Mouse (Mus musculus): ENCODE measurements around the gene Ogdh. TPM values are rescaled to one million over a fixed set of nuclear protein-coding genes. Genes with fewer than 3 reads are reported as not detected.

Ogdh gene
- polyA plus RNA-seq, 1 experiment, result 153 TPM

GRCm38 (mm10) chr11:6275094-6275484, 16.3 kb upstream of the Ogdh start:
- no peaks in the 10 kb centered on the region for H3K27me3 ChIP-seq (ENCODE audit: control insufficient read depth, insufficient read depth, low read length)
- no peak overlapping the region for H3K27ac ChIP-seq (ENCODE audit: control insufficient read depth, insufficient read depth, low read length)
- no peak for DNase-seq
- TF ChIP-seq CTCF (IDR thresholded peaks at IDR 0.05; ENCODE audit: borderline replicate concordance, control insufficient read depth, extremely low read depth, insufficient read depth, low read length, poor library complexity), result no peak
- H3K4me3 ChIP-seq (ENCODE audit: control insufficient read depth, insufficient read depth, low read length), result peak overlapping the region; percentile 24
- 45% methylated on average over 7 of the region's 7 CpGs for WGBS
- H3K36me3 ChIP-seq (ENCODE audit: control insufficient read depth, insufficient read depth, low read length), result no peaks in the 10 kb centered on the region
- H3K4me1 ChIP-seq (replicated peaks; ENCODE audit: control insufficient read depth, insufficient read depth, low read length), result peaks cover 11% of the 10 kb centered on the region

- H3K27ac ChIP-seq (ENCODE audit: control insufficient read depth, insufficient read depth, low read length), result no peak overlapping the region
- H3K4me1 ChIP-seq (replicated peaks; ENCODE audit: control insufficient read depth, insufficient read depth, low read length), result peaks cover 11% of the 10 kb centered on the region
- 91% methylated on average over 3 of the region's 3 CpGs for WGBS
- no peaks in the 10 kb centered on the region for H3K36me3 ChIP-seq (ENCODE audit: control insufficient read depth, insufficient read depth, low read length)
- no peak for DNase-seq
- no peaks in the 10 kb centered on the region for H3K27me3 ChIP-seq (ENCODE audit: control insufficient read depth, insufficient read depth, low read length)
- H3K4me3 ChIP-seq (ENCODE audit: control insufficient read depth, insufficient read depth, low read length), result no peak overlapping the region
- no peak for TF ChIP-seq CTCF (IDR thresholded peaks at IDR 0.05; ENCODE audit: borderline replicate concordance, control insufficient read depth, extremely low read depth, insufficient read depth, low read length, poor library complexity)
- TF ChIP-seq POLR2A (IDR thresholded peaks at IDR 0.05; ENCODE audit: control insufficient read depth, extremely low read depth, insufficient read depth, low read length, poor library complexity), result no peak
Observed at GRCm38 (mm10) chr11:6276466-6276865, 15.0 kb upstream of the Ogdh start.

DNA sequence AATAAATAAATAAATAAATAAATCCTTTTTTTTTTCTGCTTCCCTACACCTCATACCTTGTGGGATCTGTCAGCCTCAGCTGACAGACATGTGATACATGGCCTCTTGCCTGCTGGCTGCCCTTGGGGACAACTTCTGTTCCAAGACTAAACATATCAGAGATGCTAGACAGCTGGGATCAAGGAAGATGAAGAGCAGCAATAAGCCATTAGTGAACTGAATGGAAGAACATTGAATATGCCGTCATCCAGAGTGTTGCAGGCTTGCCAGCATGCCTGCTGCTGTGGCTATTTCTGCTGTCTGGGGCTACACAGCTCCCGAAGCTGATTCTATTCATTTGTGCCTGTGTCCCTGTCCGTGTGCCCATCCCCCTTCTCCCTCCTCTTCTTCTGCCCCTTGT, 8.5 kb upstream of the Ogdh start:
- Histone ChIP-seq H3K27me3 (ENCODE audit: control insufficient read depth, insufficient read depth, low read length) (no peaks in the 10 kb centered on the region), H3K36me3 (ENCODE audit: control insufficient read depth, insufficient read depth, low read length) (no peaks in the 10 kb centered on the region), H3K27ac (ENCODE audit: control insufficient read depth, insufficient read depth, low read length) (no peak overlapping the region), H3K4me3 (ENCODE audit: control insufficient read depth, insufficient read depth, low read length) (no peak overlapping the region), H3K4me1 (replicated peaks; ENCODE audit: control insufficient read depth, insufficient read depth, low read length) (no peaks in the 10 kb centered on the region)
- WGBS, result 89% methylated on average over 3 of the region's 3 CpGs
- DNase-seq, result no peak
- TF ChIP-seq POLR2A (IDR thresholded peaks at IDR 0.05; ENCODE audit: control insufficient read depth, extremely low read depth, insufficient read depth, low read length, poor library complexity), result no peak
- no peak for TF ChIP-seq CTCF (IDR thresholded peaks at IDR 0.05; ENCODE audit: borderline replicate concordance, control insufficient read depth, extremely low read depth, insufficient read depth, low read length, poor library complexity)

GRCm38 (mm10) chr11:6290138-6290537, 1.3 kb upstream of the Ogdh start:
- H3K27ac ChIP-seq (ENCODE audit: control insufficient read depth, insufficient read depth, low read length), result no peak overlapping the region
- no peak overlapping the region for H3K4me3 ChIP-seq (ENCODE audit: control insufficient read depth, insufficient read depth, low read length)
- TF ChIP-seq CTCF (IDR thresholded peaks at IDR 0.05; ENCODE audit: borderline replicate concordance, control insufficient read depth, extremely low read depth, insufficient read depth, low read length, poor library complexity), result no peak
- TF ChIP-seq POLR2A (IDR thresholded peaks at IDR 0.05; ENCODE audit: control insufficient read depth, extremely low read depth, insufficient read depth, low read length, poor library complexity), result no peak
- no peak for DNase-seq
- no peaks in the 10 kb centered on the region for H3K4me1 ChIP-seq (replicated peaks; ENCODE audit: control insufficient read depth, insufficient read depth, low read length)
- no peaks in the 10 kb centered on the region for H3K27me3 ChIP-seq (ENCODE audit: control insufficient read depth, insufficient read depth, low read length)
- no peaks in the 10 kb centered on the region for H3K36me3 ChIP-seq (ENCODE audit: control insufficient read depth, insufficient read depth, low read length)
- 97% methylated on average over 3 of the region's 3 CpGs for WGBS

DNA sequence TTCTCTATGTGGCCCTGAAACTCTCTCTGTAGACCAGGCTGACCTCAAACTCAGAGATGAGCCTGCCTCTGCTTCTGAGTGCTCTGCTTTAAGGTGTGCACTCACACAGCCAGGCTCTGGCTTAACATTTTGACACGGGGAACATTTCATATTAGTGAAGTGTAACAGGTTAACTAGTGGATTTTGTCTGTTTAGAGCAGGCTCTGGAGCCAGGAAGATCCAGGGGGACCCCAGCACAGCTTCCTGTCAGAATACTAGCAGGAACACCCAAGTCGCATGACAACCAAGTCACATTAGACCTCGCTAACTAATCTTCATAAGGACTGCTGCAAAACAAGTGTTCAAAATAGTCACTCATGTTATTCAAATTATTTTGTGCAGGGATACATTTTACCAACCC, 550 bp upstream of the Ogdh start:
- Histone ChIP-seq H3K4me1 (replicated peaks; ENCODE audit: control insufficient read depth, insufficient read depth, low read length) (no peaks in the 10 kb centered on the region), H3K27ac (ENCODE audit: control insufficient read depth, insufficient read depth, low read length) (no peak overlapping the region), H3K4me3 (ENCODE audit: control insufficient read depth, insufficient read depth, low read length) (peak overlapping the region; percentile 87), H3K27me3 (ENCODE audit: control insufficient read depth, insufficient read depth, low read length) (no peaks in the 10 kb centered on the region), H3K36me3 (ENCODE audit: control insufficient read depth, insufficient read depth, low read length) (no peaks in the 10 kb centered on the region)
- TF ChIP-seq POLR2A (IDR thresholded peaks at IDR 0.05; ENCODE audit: control insufficient read depth, extremely low read depth, insufficient read depth, low read length, poor library complexity) (no peak), CTCF (IDR thresholded peaks at IDR 0.05; ENCODE audit: borderline replicate concordance, control insufficient read depth, extremely low read depth, insufficient read depth, low read length, poor library complexity) (no peak)
- WGBS, result 61% methylated on average over 3 of the region's 3 CpGs
- no peak for DNase-seq

DNA sequence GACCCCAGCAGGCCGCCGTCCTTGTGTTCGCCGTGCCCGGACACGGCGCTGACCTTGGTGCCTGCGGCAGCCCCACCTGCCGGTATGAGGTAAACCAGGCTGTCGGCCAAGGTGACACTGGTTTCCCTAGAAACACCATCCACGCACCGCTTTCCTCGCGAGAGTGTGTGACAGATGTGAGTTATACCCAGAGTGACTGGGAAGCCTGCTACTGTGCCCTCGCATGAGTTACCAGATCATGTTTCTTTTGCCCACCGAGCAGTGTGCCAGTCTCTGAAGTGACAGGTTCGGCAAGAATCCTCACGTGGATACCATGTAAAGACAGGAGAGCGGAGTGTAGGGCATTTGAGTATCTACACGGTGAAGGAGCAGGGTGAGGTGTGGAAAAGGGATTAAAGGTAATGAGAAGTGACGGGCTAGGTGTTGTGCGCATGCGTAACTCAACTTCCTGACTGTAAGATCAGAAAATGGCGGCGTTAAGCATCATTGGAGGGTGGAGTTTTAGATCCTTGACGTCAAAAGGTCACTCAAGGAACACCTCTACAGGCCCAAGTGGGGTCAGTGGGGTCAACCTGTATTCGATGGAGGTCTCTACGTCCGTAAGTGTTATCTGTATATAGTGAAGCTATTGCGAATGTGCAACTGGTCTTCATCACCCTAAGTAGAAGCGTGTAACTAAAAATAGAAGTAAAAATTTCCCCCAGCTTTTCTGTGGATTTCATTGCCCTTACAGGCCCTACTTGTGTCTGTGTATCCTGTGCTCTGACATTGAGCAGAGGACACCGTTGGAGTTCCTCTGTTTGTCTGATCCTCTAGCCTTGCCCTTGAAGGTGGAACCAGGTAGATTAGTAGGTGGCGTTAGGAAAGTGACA, 919 bp downstream of the Ogdh start:
- 17% methylated on average over 33 of the region's 33 CpGs for WGBS
- Histone ChIP-seq H3K4me1 (replicated peaks; ENCODE audit: control insufficient read depth, insufficient read depth, low read length) (no peaks in the 10 kb centered on the region), H3K36me3 (ENCODE audit: control insufficient read depth, insufficient read depth, low read length) (peaks cover 5% of the 10 kb centered on the region; the same call in 1 of the 2 replicates), H3K27ac (ENCODE audit: control insufficient read depth, insufficient read depth, low read length) (peak overlapping the region; percentile 69), H3K27me3 (ENCODE audit: control insufficient read depth, insufficient read depth, low read length) (no peaks in the 10 kb centered on the region), H3K4me3 (ENCODE audit: control insufficient read depth, insufficient read depth, low read length) (peak overlapping the region; percentile 87)
- DNase-seq, result peak; percentile 66
- TF ChIP-seq POLR2A (IDR thresholded peaks at IDR 0.05; ENCODE audit: control insufficient read depth, extremely low read depth, insufficient read depth, low read length, poor library complexity), result no peak; the same call in 1 of the 2 replicates
- no peak; the same call in 1 of the 2 replicates for TF ChIP-seq CTCF (IDR thresholded peaks at IDR 0.05; ENCODE audit: borderline replicate concordance, control insufficient read depth, extremely low read depth, insufficient read depth, low read length, poor library complexity)
